Mouse (Mus musculus): ENCODE data around the gene Cdh4. TPM values are rescaled to one million over a fixed set of nuclear protein-coding genes. Genes with fewer than 3 reads are reported as not detected.

Cdh4 gene
- polyA plus RNA-seq, 1 experiment from 2014 or later = 39.6 TPM

DNA sequence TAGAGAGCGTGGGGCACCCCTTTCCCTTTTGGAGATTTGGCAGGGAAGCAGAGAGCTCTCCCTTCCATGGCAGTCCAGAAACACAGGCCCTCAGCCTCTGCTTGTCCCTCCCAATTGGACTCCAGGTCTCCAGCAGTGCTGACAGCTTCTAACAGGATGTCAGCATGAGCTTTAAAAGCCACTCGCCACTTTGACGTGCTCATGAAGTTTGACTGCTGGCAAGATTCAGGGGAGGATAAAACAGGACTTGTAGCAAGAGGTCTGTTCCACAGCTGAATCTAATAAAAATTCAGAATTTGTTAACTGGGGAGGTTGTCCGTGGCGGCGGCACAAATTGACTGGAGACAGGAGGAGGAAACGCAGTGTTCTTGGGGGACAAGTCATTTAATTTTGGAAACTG is 358.8 kb downstream of the Cdh4 start:
- H3K36me3 ChIP-seq = no peaks in the 10 kb centered on the region
- no peak overlapping the region for H3K4me3 ChIP-seq (replicated peaks)
- no peak overlapping the region for H3K9ac ChIP-seq (replicated peaks)
- H3K27ac ChIP-seq (replicated peaks) = no peak overlapping the region
- WGBS = 77% methylated on average over 7 of the region's 7 CpGs
- H3K4me1 ChIP-seq = peaks cover 20% of the 10 kb centered on the region
- no peaks in the 10 kb centered on the region for H3K9me3 ChIP-seq (replicated peaks)
- no peak overlapping the region for H3K4me2 ChIP-seq
- no peaks in the 10 kb centered on the region for H3K27me3 ChIP-seq (replicated peaks)
- ATAC-seq (ENCODE audit: low FRiP score) = no peak

DNA sequence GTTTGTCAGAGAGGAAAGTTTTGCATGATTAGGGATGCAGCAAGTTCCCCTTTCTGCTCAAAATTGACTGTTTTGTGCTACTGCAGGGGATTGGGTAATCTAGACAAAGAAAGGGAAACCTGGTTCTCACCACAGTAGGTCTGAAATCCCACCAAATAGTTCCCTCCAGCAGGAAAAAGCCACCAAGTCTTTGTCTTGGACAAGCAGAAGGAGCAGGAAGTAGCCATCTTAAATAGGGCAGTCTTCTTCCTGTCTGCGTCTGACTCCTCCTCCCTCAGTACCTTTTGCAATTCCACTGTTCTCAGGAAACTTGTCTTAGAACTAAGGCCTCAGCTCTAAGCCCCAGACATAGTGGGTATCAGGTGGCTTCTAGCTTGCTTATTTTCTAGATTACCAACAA is 360.2 kb downstream of the Cdh4 start:
- Histone ChIP-seq H3K36me3 (no peaks in the 10 kb centered on the region), H3K4me3 (replicated peaks) (no peak overlapping the region), H3K9me3 (replicated peaks) (no peaks in the 10 kb centered on the region), H3K27ac (replicated peaks) (no peak overlapping the region), H3K27me3 (replicated peaks) (no peaks in the 10 kb centered on the region), H3K4me1 (peaks cover 20% of the 10 kb centered on the region), H3K9ac (replicated peaks) (no peak overlapping the region), H3K4me2 (no peak overlapping the region)
- no peak for ATAC-seq (ENCODE audit: low FRiP score)
- 86% methylated on average over 1 of the region's 1 CpGs for whole genome bisulfite sequencing

DNA sequence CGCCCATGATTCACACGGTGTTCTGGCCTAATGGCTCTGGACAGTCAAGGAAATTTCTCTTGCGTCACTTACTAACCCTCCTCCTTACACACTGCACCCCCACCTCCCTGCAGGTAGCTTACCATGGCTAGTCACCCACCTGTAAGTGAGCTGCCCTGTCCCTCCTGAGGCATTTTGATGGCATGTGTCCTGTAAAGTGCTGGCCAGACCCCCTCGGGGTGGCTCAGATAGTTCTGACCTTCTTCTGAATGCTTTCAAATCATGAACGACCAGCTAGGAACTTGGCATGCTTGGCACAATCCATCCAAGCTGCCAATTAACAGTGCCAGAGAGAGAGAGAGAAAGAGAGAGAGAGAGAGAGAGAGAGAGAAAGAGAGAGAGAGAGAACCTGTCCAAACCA is 368.9 kb downstream of the Cdh4 start:
- 87% methylated on average over 5 of the region's 5 CpGs for WGBS

DNA sequence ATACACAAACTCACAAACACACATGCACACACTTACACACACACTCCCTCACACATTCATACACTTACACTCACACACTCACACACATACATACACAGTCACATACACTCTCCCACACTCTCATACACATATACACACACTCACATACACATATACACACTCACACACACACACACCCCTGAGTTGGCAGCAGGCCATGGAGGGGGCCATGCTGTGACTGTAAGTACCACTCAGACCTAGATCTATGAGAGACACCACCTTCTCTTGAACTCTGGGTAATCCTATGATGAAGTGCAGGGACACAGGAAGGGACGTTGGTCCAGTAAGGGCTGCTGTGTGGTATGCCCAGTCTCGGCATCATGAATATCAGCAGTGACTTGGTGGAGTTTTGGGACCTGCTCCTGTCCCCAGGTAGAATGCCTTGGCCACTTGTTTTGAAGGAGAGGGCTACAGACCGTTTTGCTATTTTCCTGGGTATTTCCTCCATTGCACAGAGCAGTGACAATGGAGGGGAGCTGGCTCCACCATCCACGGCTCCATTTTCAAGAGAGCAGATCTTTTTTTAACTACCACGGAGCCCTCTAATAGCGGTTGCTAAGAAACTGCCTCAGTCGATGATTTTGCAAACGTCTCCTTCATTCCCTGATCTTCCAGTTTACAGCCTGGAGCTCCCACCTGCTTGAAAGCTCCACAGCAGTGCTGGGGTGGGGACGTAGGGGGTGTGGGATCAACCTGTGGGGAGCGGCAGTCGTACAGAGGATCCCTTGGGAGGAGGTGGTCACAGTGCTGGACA is 371.0 kb downstream of the Cdh4 start:
- WGBS = 50% methylated on average over 11 of the region's 11 CpGs
- no peaks in the 10 kb centered on the region for H3K9me3 ChIP-seq (replicated peaks)
- peak; percentile 51; the same call in 1 of the 2 replicates for ATAC-seq (ENCODE audit: low FRiP score)
- peaks cover 6% of the 10 kb centered on the region; the same call in 1 of the 2 replicates for H3K27me3 ChIP-seq (replicated peaks)
- H3K4me1 ChIP-seq = peaks cover 26% of the 10 kb centered on the region
- H3K27ac ChIP-seq (replicated peaks) = peak overlapping the region; percentile 61
- H3K4me3 ChIP-seq (replicated peaks) = no peak overlapping the region
- no peak overlapping the region for H3K4me2 ChIP-seq
- H3K36me3 ChIP-seq = no peaks in the 10 kb centered on the region
- no peak overlapping the region for H3K9ac ChIP-seq (replicated peaks)

More for the DNA sequence above, 368.9 kb downstream of the Cdh4 start:
- no peak for ATAC-seq (ENCODE audit: low FRiP score)
- no peak overlapping the region for H3K27ac ChIP-seq (replicated peaks)
- peaks cover 6% of the 10 kb centered on the region; the same call in 1 of the 2 replicates for H3K27me3 ChIP-seq (replicated peaks)
- H3K36me3 ChIP-seq = no peaks in the 10 kb centered on the region
- H3K9me3 ChIP-seq (replicated peaks) = no peaks in the 10 kb centered on the region
- no peak overlapping the region for H3K4me3 ChIP-seq (replicated peaks)
- no peak overlapping the region for H3K9ac ChIP-seq (replicated peaks)
- H3K4me1 ChIP-seq = peaks cover 26% of the 10 kb centered on the region
- no peak overlapping the region for H3K4me2 ChIP-seq

DNA sequence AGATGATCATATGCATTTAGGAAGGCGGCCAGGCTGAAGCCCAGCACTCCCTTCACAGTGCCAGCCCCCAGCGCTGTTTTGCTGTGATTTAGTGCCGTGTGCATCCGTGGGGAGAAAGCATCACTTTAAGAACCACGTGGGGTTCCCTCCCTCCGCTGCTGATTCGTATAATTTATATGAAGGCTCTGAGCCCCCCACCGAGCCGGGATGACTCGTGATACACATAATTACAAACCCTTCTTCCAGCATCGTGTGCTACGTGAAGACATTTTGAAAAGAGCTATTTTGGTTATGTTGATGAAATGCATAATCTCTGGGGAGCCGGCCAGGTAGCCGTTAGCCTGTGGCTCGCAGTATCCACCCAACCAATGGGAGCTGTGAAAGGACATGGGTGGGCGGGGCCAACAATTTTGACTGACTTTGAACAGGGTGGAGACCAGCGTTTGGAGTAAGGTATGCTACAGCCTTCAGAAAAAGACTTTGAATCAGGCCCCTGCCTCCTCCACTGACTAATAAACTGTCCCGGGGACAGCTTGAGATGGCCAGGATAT is 382.6 kb downstream of the Cdh4 start:
- Histone ChIP-seq H3K4me2 (peak overlapping the region; percentile 38), H3K9ac (replicated peaks) (no peak overlapping the region), H3K4me1 (peaks cover 39% of the 10 kb centered on the region), H3K9me3 (replicated peaks) (no peaks in the 10 kb centered on the region), H3K36me3 (no peaks in the 10 kb centered on the region), H3K27ac (replicated peaks) (peak overlapping the region; percentile 64), H3K4me3 (replicated peaks) (no peak overlapping the region), H3K27me3 (replicated peaks) (0 out of 2 replicates have a peak, but pooled peaks cover 3% of the 10 kb centered on the region)
- peak; percentile 77 for ATAC-seq (ENCODE audit: low FRiP score)
- WGBS = 17% methylated on average over 18 of the region's 18 CpGs

DNA sequence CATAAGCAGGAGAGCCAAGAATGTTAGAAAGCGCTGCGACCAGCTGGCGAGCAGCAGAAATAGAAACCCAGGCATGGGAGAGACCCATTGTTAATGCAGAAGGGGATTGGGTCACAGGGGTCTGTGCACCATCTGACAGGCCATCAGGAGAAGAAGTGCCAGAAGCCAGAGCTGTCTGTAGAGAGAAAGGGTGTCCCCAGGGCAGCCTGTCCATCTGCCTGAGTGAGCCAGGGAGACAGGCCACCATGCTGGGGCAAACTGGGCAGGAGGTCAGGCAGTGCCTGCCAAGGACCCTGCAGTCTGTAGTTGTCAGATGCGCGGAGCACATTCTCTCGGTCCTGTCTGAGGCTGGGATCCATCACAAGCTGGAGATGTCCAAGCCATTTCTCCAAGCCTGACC is 386.7 kb downstream of the Cdh4 start:
- H3K36me3 ChIP-seq = no peaks in the 10 kb centered on the region
- H3K9me3 ChIP-seq (replicated peaks) = no peaks in the 10 kb centered on the region
- no peak overlapping the region for H3K9ac ChIP-seq (replicated peaks)
- 80% methylated on average over 6 of the region's 6 CpGs for WGBS
- no peaks in the 10 kb centered on the region for H3K27me3 ChIP-seq (replicated peaks)
- H3K4me3 ChIP-seq (replicated peaks) = no peak overlapping the region
- no peak overlapping the region for H3K27ac ChIP-seq (replicated peaks)
- peaks cover 13% of the 10 kb centered on the region for H3K4me1 ChIP-seq
- H3K4me2 ChIP-seq = no peak overlapping the region
- no peak for ATAC-seq (ENCODE audit: low FRiP score)

DNA sequence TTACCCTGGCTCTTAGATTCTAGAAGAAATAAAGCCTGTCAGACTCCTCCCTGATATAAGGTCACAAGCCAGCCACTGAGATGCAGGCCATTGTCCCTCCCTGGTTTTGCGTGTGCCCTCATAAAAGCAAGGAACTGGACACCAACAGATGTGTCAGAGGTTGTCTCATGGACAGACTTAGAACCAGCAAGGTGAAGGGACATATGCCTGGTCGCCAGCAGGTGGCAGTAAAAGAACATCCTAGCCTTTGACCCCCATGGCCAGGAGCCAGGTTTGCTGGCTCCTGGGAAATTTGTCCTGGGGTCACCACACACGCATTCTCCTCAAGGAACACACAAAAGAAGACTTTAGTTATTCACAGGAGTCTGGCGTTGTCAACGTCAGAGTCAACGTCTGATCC is 387.7 kb downstream of the Cdh4 start:
- no peak overlapping the region for H3K9ac ChIP-seq (replicated peaks)
- H3K4me1 ChIP-seq = peaks cover 8% of the 10 kb centered on the region
- no peak overlapping the region for H3K27ac ChIP-seq (replicated peaks)
- H3K36me3 ChIP-seq = no peaks in the 10 kb centered on the region
- H3K4me2 ChIP-seq = no peak overlapping the region
- 19% methylated on average over 6 of the region's 6 CpGs for WGBS
- H3K9me3 ChIP-seq (replicated peaks) = no peaks in the 10 kb centered on the region
- no peak for ATAC-seq (ENCODE audit: low FRiP score)
- H3K27me3 ChIP-seq (replicated peaks) = no peaks in the 10 kb centered on the region
- no peak overlapping the region for H3K4me3 ChIP-seq (replicated peaks)

DNA sequence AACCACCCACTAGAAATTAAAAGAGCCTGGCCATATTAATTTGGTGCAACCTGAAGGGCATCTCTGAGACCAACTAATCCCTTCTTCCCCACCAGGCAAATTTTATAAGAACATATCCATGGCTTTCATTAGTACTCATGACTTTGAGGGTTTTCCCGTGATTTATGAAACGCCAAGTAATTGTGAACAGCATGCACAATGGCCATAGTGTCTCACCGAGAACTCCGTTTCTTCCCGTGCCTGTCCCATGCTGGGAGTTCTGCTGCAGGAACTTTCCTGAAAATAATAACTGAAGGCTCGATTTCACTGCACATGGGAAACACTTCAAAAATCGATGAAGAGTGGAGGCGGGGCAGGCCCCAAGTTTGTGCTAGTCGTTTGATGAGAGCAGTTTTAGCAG is 392.7 kb downstream of the Cdh4 start:
- Histone ChIP-seq H3K9me3 (replicated peaks) (no peaks in the 10 kb centered on the region), H3K4me3 (replicated peaks) (no peak overlapping the region), H3K4me1 (peaks cover 40% of the 10 kb centered on the region), H3K4me2 (no peak overlapping the region), H3K36me3 (no peaks in the 10 kb centered on the region), H3K27ac (replicated peaks) (no peak overlapping the region), H3K9ac (replicated peaks) (no peak overlapping the region), H3K27me3 (replicated peaks) (no peaks in the 10 kb centered on the region)
- no peak for ATAC-seq (ENCODE audit: low FRiP score)
- 50% methylated on average over 9 of the region's 9 CpGs for WGBS

DNA sequence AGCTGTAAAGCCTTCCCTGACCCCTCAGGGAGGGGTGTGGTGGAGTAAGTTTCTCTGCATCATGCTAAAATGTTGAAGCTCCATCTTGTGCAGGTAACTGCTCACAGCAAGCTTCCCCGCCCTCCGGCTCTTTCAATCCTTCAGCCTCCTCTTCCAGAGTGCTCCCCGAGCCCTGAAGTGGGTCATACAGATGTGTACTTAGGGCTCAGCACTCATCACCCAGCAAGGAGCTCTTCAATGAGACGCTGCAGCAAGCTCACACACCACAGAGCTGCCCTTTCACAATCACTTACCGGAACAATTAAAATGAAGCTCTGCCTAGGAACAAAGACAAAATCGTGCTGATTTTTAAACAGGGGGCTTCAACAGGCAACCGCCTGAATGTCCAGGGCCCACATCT is 393.3 kb downstream of the Cdh4 start:
- no peaks in the 10 kb centered on the region for H3K36me3 ChIP-seq
- ATAC-seq (ENCODE audit: low FRiP score) = no peak
- H3K4me2 ChIP-seq = no peak overlapping the region
- H3K27ac ChIP-seq (replicated peaks) = no peak overlapping the region
- H3K4me1 ChIP-seq = peaks cover 40% of the 10 kb centered on the region
- WGBS = 48% methylated on average over 7 of the region's 7 CpGs
- no peak overlapping the region for H3K9ac ChIP-seq (replicated peaks)
- H3K4me3 ChIP-seq (replicated peaks) = no peak overlapping the region
- no peaks in the 10 kb centered on the region for H3K9me3 ChIP-seq (replicated peaks)
- H3K27me3 ChIP-seq (replicated peaks) = no peaks in the 10 kb centered on the region

DNA sequence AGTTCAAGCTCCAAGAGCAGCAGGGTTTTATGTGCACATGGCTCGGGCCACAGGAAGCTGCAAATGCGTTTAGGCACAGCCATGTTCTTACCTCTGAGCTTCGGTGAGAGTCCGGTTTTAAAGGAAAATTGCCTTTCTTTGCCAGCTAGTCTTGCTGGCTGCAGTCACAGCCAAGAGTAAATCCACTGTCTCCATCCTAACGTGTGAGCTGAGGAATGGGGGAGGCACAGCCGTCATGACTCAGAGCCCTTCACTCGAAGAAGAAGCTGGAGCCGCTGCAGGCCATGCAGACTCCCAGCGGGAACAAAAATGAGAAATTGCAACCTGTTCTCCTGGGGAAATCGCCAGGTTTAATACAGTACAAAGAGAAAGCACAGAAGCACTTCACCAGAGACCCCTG is 395.0 kb downstream of the Cdh4 start:
- H3K27me3 ChIP-seq (replicated peaks) = no peaks in the 10 kb centered on the region
- no peaks in the 10 kb centered on the region for H3K36me3 ChIP-seq
- H3K4me1 ChIP-seq = peaks cover 40% of the 10 kb centered on the region
- no peak overlapping the region for H3K9ac ChIP-seq (replicated peaks)
- WGBS = 59% methylated on average over 10 of the region's 10 CpGs
- ATAC-seq (ENCODE audit: low FRiP score) = no peak
- no peak overlapping the region for H3K4me2 ChIP-seq
- H3K9me3 ChIP-seq (replicated peaks) = no peaks in the 10 kb centered on the region
- peak overlapping the region; percentile 4; the same call in 1 of the 2 replicates for H3K27ac ChIP-seq (replicated peaks)
- no peak overlapping the region for H3K4me3 ChIP-seq (replicated peaks)

DNA sequence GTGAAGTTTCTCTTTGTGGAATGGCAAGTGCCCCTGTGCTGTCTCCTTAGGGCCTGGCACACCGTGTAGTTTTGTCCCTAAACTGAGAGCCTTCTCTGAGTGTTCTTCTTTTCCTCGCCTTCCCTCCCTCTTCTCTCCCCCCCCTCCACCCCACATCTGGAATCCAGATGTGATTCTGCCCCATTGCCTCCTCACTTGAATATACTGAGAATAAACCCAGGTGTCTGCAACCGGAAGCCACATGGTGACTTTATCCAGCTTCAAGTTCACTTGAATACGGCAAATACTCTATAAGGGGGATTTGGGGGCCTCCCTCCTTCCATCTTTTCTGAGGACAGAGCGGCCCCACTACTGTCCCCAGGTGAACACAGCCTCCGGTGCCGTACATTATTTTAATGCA is 395.8 kb downstream of the Cdh4 start:
- H3K4me3 ChIP-seq (replicated peaks) = no peak overlapping the region
- H3K4me2 ChIP-seq = no peak overlapping the region
- H3K27me3 ChIP-seq (replicated peaks) = no peaks in the 10 kb centered on the region
- H3K36me3 ChIP-seq = no peaks in the 10 kb centered on the region
- no peaks in the 10 kb centered on the region for H3K9me3 ChIP-seq (replicated peaks)
- 63% methylated on average over 7 of the region's 7 CpGs for WGBS
- no peak for ATAC-seq (ENCODE audit: low FRiP score)
- H3K4me1 ChIP-seq = peaks cover 48% of the 10 kb centered on the region
- H3K9ac ChIP-seq (replicated peaks) = no peak overlapping the region
- peak overlapping the region; percentile 4; the same call in 1 of the 2 replicates for H3K27ac ChIP-seq (replicated peaks)

Data from neural tube, embryonic 15.5 days (tissue).